Mouse (Mus musculus) midbrain, embryonic 11.5 days (tissue): Measurements from ENCODE around the gene G3bp1. TPM values are rescaled to one million over a fixed set of nuclear protein-coding genes. Genes with fewer than 3 reads are reported as not detected.

Experiments used
- ATAC-seq: fragments of 200-750 bp; cut with Nextera tagmentation; 2 replicates; pipeline ENCODE4 v1.8.0; 2017; ENCODE audit warnings: moderate TSS enrichment, moderate library complexity; ENCODE audit not compliant: low FRiP score
- DNase-seq: peaks from one replicate; pipeline ENCODE4 v3.0.0; 2015; ENCODE audit warnings: low spot score; ENCODE audit errors: missing footprints
- H3K27ac ChIP-seq: fragments of 300-500 bp; sonication (generic); 2 replicates; pipeline ENCODE4 v1.5.1; 2014; ENCODE audit warnings: low read depth, low read length
- H3K27me3 ChIP-seq: fragments of 300-500 bp; sonication (generic); 2 replicates; pipeline ENCODE4 v1.6.1; 2014; ENCODE audit warnings: mild to moderate bottlenecking, low read length, moderate library complexity, mixed read lengths; ENCODE audit not compliant: control insufficient read depth, insufficient read depth
- H3K36me3 ChIP-seq: fragments of 300-500 bp; sonication (generic); 2 replicates; pipeline ENCODE4 v1.6.1; 2014; ENCODE audit warnings: mild to moderate bottlenecking, low read length, moderate library complexity, mixed read lengths; ENCODE audit not compliant: control insufficient read depth, insufficient read depth
- H3K4me1 ChIP-seq: fragments of 300-500 bp; sonication (generic); 2 replicates; pipeline ENCODE4 v1.6.1; 2014; ENCODE audit warnings: low read length; ENCODE audit not compliant: control insufficient read depth, insufficient read depth
- H3K4me2 ChIP-seq: fragments of 300-500 bp; sonication (generic); 2 replicates; pipeline ENCODE4 v1.6.1; 2014; ENCODE audit warnings: mild to moderate bottlenecking, moderate library complexity
- H3K4me3 ChIP-seq: fragments of 300-500 bp; sonication (generic); 2 replicates; pipeline ENCODE4 v1.5.1; 2014; ENCODE audit warnings: low read depth, low read length
- H3K9ac ChIP-seq: fragments of 300-500 bp; sonication (generic); 2 replicates; pipeline ENCODE4 v1.6.1; 2014; ENCODE audit warnings: low read length
- H3K9me3 ChIP-seq: fragments of 300-500 bp; sonication (generic); 2 replicates; pipeline ENCODE4 v1.6.1; 2016; ENCODE audit warnings: low read length; ENCODE audit not compliant: control insufficient read depth
- WGBS: fragments of 180-500 bp; shearing (Covaris S2); extraction: QIAGEN DNeasy Blood & Tissue Kit; methylation state at CpG from one replicate; pipeline ENCODE4 v1.1.7; 2014; 5-methylcytosine and 5-hydroxymethylcytosine counted together
- microRNA-seq: library from miRNA; unstranded; fragments of <30 nt; microRNA quantifications from one replicate; pipeline ENCODE4, GENCODE M21; 2017
- polyA plus RNA-seq: library from polyadenylated mRNA; unstranded; fragments of >200 nt; fragmentation: Nextera tagmentation; extraction: Ambion mirVana; gene quantifications from 2 replicates; pipeline ENCODE4 v1.2.1, GENCODE M21; 2014

G3bp1 gene
- polyA plus RNA-seq, 1 experiment from 2014 or later = 241 TPM

DNA sequence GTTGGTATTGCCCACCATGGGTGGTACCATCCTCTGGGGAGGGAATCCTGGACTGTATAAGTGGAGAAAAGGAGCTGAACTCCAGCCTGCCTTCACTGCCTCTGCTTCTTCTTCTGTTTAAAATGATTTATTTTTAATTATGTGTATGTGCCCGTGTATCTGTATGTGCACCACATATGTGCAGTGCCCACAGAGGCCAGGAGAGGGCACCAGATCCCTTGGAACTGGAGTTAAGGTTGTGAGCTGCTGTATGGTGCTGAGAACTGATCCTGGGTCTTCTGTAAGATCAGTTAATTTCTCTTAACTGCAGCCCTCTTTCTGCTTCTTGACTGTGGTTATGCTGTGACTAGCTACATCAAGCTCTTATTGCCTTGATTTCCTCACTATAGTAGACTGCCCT lies 76.2 kb downstream of the G3bp1 start:
- Histone ChIP-seq H3K9me3 (no peaks in the 10 kb centered on the region; the same call in 1 of the 2 replicates), H3K9ac (no peak overlapping the region), H3K36me3 (no peaks in the 10 kb centered on the region), H3K4me1 (no peaks in the 10 kb centered on the region), H3K27me3 (no peaks in the 10 kb centered on the region), H3K4me3 (no peak overlapping the region), H3K4me2 (no peak overlapping the region), H3K27ac (no peak overlapping the region)
- 87% methylated on average over 1 of the region's 1 CpGs for WGBS
- DNase-seq (no peak), ATAC-seq (no peak)

Small RNA genes lying within 50 kb of the gene (microRNA-seq; reads per million reads assigned to microRNA genes)
- 0.57 reads per million for gene Mir7652

Other genes with a start within 250 kb of the G3bp1 start
- 0.03 TPM in 1 of 2 replicates, not detected in the other for gene Fat2, start 133.1 kb upstream of the G3bp1 start, polyA plus RNA-seq
- gene Sparc, start 46.5 kb upstream of the G3bp1 start, polyA plus RNA-seq = 411 and 428 TPM in 2 replicates
- 217 and 224 TPM in 2 replicates for gene Atox1, start 8.4 kb upstream of the G3bp1 start, polyA plus RNA-seq
- 0.07 TPM in 1 of 2 replicates, not detected in the other for gene Glra1, start 138.5 kb downstream of the G3bp1 start, polyA plus RNA-seq